Mouse (Mus musculus): ENCODE measurements at regions not wholly inside any gene's neighbourhood (a gene's known extent, or its start where the extent isn't known, plus 50 kb on each side); places are given as distances from the start of the nearest gene placed in this dataset.

- 82% methylated on average over 1 of the region's 1 CpGs for WGBS
- Histone ChIP-seq H3K9ac (ENCODE audit: low read depth, low read length) (no peak overlapping the region), H3K27me3 (ENCODE audit: control insufficient read depth, insufficient read depth, low read length) (no peaks in the 10 kb centered on the region), H3K4me1 (ENCODE audit: control insufficient read depth, insufficient read depth, low read length) (no peaks in the 10 kb centered on the region), H3K79me2 (ENCODE audit: control insufficient read depth, insufficient read depth, low read length) (no peaks in the 10 kb centered on the region), H3K27ac (replicated peaks; ENCODE audit: insufficient read depth, low read depth, low read length) (no peak overlapping the region), H3K36me3 (ENCODE audit: control insufficient read depth, insufficient read depth, low read length) (no peaks in the 10 kb centered on the region), H3K4me3 (ENCODE audit: insufficient read depth, low read depth, low read length) (no peak overlapping the region)
- DNase-seq (ENCODE audit: extremely low read depth, low read depth, low spot score): no peak
- no peak for TF ChIP-seq CTCF (IDR thresholded peaks at IDR 0.05; ENCODE audit: low read depth, low read length)
- no peak for TF ChIP-seq POLR2A (IDR thresholded peaks at IDR 0.05; ENCODE audit: extremely low read depth, insufficient read depth, low read length)
These were observed 119.8 kb downstream of the Tbr1 start for GRCm38 (mm10) chr2:61922496-61922895.

- WGBS: 80% methylated on average over 2 of the region's 2 CpGs
- H3K36me3 ChIP-seq (ENCODE audit: control insufficient read depth, insufficient read depth, low read length): no peaks in the 10 kb centered on the region
- no peaks in the 10 kb centered on the region for H3K79me2 ChIP-seq (ENCODE audit: control insufficient read depth, insufficient read depth, low read length)
- H3K9ac ChIP-seq (ENCODE audit: low read depth, low read length): no peak overlapping the region
- H3K4me1 ChIP-seq (ENCODE audit: control insufficient read depth, insufficient read depth, low read length): no peaks in the 10 kb centered on the region
- no peak overlapping the region for H3K4me3 ChIP-seq (ENCODE audit: insufficient read depth, low read depth, low read length)
- TF ChIP-seq CTCF (IDR thresholded peaks at IDR 0.05; ENCODE audit: low read depth, low read length): no peak
- no peak for TF ChIP-seq POLR2A (IDR thresholded peaks at IDR 0.05; ENCODE audit: extremely low read depth, insufficient read depth, low read length)
- H3K27me3 ChIP-seq (ENCODE audit: control insufficient read depth, insufficient read depth, low read length): no peaks in the 10 kb centered on the region
- H3K27ac ChIP-seq (replicated peaks; ENCODE audit: insufficient read depth, low read depth, low read length): no peak overlapping the region
- peak; percentile 4 for DNase-seq (ENCODE audit: extremely low read depth, low read depth, low spot score)
These were observed 108.0 kb upstream of the Slc4a10 start for GRCm38 (mm10) chr2:61938296-61938695.

GRCm38 (mm10) chr2:61965916-61966315 is 80.3 kb upstream of the Slc4a10 start:
- no peak overlapping the region for H3K27ac ChIP-seq (replicated peaks; ENCODE audit: insufficient read depth, low read depth, low read length)
- H3K79me2 ChIP-seq (ENCODE audit: control insufficient read depth, insufficient read depth, low read length): no peaks in the 10 kb centered on the region
- no peak overlapping the region for H3K9ac ChIP-seq (ENCODE audit: low read depth, low read length)
- no peak overlapping the region for H3K4me3 ChIP-seq (ENCODE audit: insufficient read depth, low read depth, low read length)
- H3K36me3 ChIP-seq (ENCODE audit: control insufficient read depth, insufficient read depth, low read length): no peaks in the 10 kb centered on the region
- DNase-seq (ENCODE audit: extremely low read depth, low read depth, low spot score): no peak
- TF ChIP-seq CTCF (IDR thresholded peaks at IDR 0.05; ENCODE audit: low read depth, low read length) (no peak), POLR2A (IDR thresholded peaks at IDR 0.05; ENCODE audit: extremely low read depth, insufficient read depth, low read length) (no peak)
- H3K4me1 ChIP-seq (ENCODE audit: control insufficient read depth, insufficient read depth, low read length): no peaks in the 10 kb centered on the region
- H3K27me3 ChIP-seq (ENCODE audit: control insufficient read depth, insufficient read depth, low read length): no peaks in the 10 kb centered on the region
- 82% methylated on average over 2 of the region's 2 CpGs for WGBS

- no peak overlapping the region for H3K4me3 ChIP-seq (ENCODE audit: insufficient read depth, low read depth, low read length)
- H3K79me2 ChIP-seq (ENCODE audit: control insufficient read depth, insufficient read depth, low read length): no peaks in the 10 kb centered on the region
- H3K27me3 ChIP-seq (ENCODE audit: control insufficient read depth, insufficient read depth, low read length): no peaks in the 10 kb centered on the region
- no peak overlapping the region for H3K9ac ChIP-seq (ENCODE audit: low read depth, low read length)
- WGBS: 11% methylated on average over 2 of the region's 2 CpGs
- no peaks in the 10 kb centered on the region for H3K4me1 ChIP-seq (ENCODE audit: control insufficient read depth, insufficient read depth, low read length)
- H3K36me3 ChIP-seq (ENCODE audit: control insufficient read depth, insufficient read depth, low read length): no peaks in the 10 kb centered on the region
- no peak overlapping the region for H3K27ac ChIP-seq (replicated peaks; ENCODE audit: insufficient read depth, low read depth, low read length)
- peak; percentile 5 for DNase-seq (ENCODE audit: extremely low read depth, low read depth, low spot score)
- TF ChIP-seq CTCF (IDR thresholded peaks at IDR 0.05; ENCODE audit: low read depth, low read length) (peak; percentile 16; the same call in 1 of the 2 replicates), POLR2A (IDR thresholded peaks at IDR 0.05; ENCODE audit: extremely low read depth, insufficient read depth, low read length) (no peak)
These were observed 78.5 kb upstream of the Slc4a10 start for GRCm38 (mm10) chr2:61967724-61968123.

GRCm38 (mm10) chr2:61970029-61970428 is 76.2 kb upstream of the Slc4a10 start:
- DNase-seq (ENCODE audit: extremely low read depth, low read depth, low spot score): no peak
- H3K27me3 ChIP-seq (ENCODE audit: control insufficient read depth, insufficient read depth, low read length): no peaks in the 10 kb centered on the region
- H3K36me3 ChIP-seq (ENCODE audit: control insufficient read depth, insufficient read depth, low read length): no peaks in the 10 kb centered on the region
- H3K79me2 ChIP-seq (ENCODE audit: control insufficient read depth, insufficient read depth, low read length): no peaks in the 10 kb centered on the region
- no peak overlapping the region for H3K27ac ChIP-seq (replicated peaks; ENCODE audit: insufficient read depth, low read depth, low read length)
- TF ChIP-seq CTCF (IDR thresholded peaks at IDR 0.05; ENCODE audit: low read depth, low read length) (no peak), POLR2A (IDR thresholded peaks at IDR 0.05; ENCODE audit: extremely low read depth, insufficient read depth, low read length) (no peak)
- WGBS: 33% methylated on average over 2 of the region's 2 CpGs
- no peak overlapping the region for H3K4me3 ChIP-seq (ENCODE audit: insufficient read depth, low read depth, low read length)
- H3K4me1 ChIP-seq (ENCODE audit: control insufficient read depth, insufficient read depth, low read length): no peaks in the 10 kb centered on the region
- H3K9ac ChIP-seq (ENCODE audit: low read depth, low read length): no peak overlapping the region

- Histone ChIP-seq H3K36me3 (ENCODE audit: control insufficient read depth, insufficient read depth, low read length) (no peaks in the 10 kb centered on the region), H3K4me1 (ENCODE audit: control insufficient read depth, insufficient read depth, low read length) (no peaks in the 10 kb centered on the region), H3K79me2 (ENCODE audit: control insufficient read depth, insufficient read depth, low read length) (no peaks in the 10 kb centered on the region), H3K9ac (ENCODE audit: low read depth, low read length) (no peak overlapping the region), H3K4me3 (ENCODE audit: insufficient read depth, low read depth, low read length) (no peak overlapping the region), H3K27ac (replicated peaks; ENCODE audit: insufficient read depth, low read depth, low read length) (no peak overlapping the region), H3K27me3 (ENCODE audit: control insufficient read depth, insufficient read depth, low read length) (no peaks in the 10 kb centered on the region)
- no peak for DNase-seq (ENCODE audit: extremely low read depth, low read depth, low spot score)
- TF ChIP-seq CTCF (IDR thresholded peaks at IDR 0.05; ENCODE audit: low read depth, low read length): no peak
- TF ChIP-seq POLR2A (IDR thresholded peaks at IDR 0.05; ENCODE audit: extremely low read depth, insufficient read depth, low read length): no peak
- 71% methylated on average over 3 of the region's 3 CpGs for WGBS
These were observed 61.5 kb upstream of the Slc4a10 start for GRCm38 (mm10) chr2:61984771-61985170.

Data from liver, adult 2 months (tissue).